Mouse (Mus musculus) lung, postnatal 0 days (tissue): ENCODE data around the gene Il23a.
A peak's percentile ranks its signal among the peaks of the same experiment; 100 is the strongest.

Experiments
- CTCF ChIP-seq: IDR thresholded peaks from 2 replicates; pipeline ENCODE4 v1.5.1; 2016; ENCODE audit warnings: antibody characterized with exemption, mild to moderate bottlenecking
- EP300 ChIP-seq: IDR thresholded peaks from 2 replicates; pipeline ENCODE4 v1.6.1; 2016; ENCODE audit warnings: antibody characterized with exemption, mild to moderate bottlenecking, control low read depth

GRCm38 (mm10) chr10:128322141-128323108 lies 23.9 kb upstream of the Il23a start, which contains the start of gene Cnpy2:
- TF ChIP-seq EP300 (peak; percentile 55), CTCF (no peak)
